Mouse (Mus musculus) heart, postnatal 0 days (tissue): ENCODE measurements at regions not wholly inside any gene's neighbourhood (a gene's known extent, or its start where the extent isn't known, plus 50 kb on each side); places are given as distances from the start of the nearest gene placed in this dataset.

Source experiments
- CTCF ChIP-seq: IDR thresholded peaks from 2 replicates; pipeline ENCODE4 v1.5.1; 2016; ENCODE audit warnings: antibody characterized with exemption, control low read depth, low read depth
- EP300 ChIP-seq: IDR thresholded peaks from 2 replicates; pipeline ENCODE4 v1.6.1; 2016; ENCODE audit warnings: antibody characterized with exemption, low read depth

DNA sequence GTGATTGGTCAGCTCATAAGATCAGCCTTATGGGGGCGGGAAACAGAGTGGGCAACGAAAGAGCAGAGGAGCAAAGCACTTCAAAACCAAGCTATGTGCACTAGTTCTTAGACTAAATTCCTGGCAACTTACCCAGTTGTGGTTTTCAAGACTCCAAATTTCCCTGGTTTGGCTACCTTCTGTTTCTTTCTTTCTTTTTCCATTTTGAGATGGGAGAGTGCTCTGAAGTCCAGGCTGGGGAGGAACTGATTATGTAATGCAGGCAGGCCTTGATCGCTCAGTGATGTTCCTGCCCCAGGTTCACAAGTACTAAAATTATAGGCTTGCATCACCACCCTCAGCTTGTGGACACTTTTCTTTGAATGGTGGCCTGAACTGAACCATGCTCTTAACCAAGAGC, 396.3 kb upstream of the Cited2 start:
- TF ChIP-seq EP300 (no peak), CTCF (no peak)
